10 mouse cellular contexts compared by ENCODE assay signal in genomic region chr13:25115429-25115881, GRCm38 (mm10). TPM values are rescaled to one million over a fixed set of nuclear protein-coding genes. Genes with fewer than 3 reads are reported as not detected.
DNase-seq lines count a peak whose midpoint lies in the region; ATAC-seq and TF ChIP-seq lines count a peak whose summit lies in the region.
"Had no signal": no experiment of that assay in that cellular context is flagged by ENCODE, and none has a peak within 500 bp of the region (broad histone marks: within the 10 kb centered on the region; RNA-seq: fewer than 3 reads in every experiment).

No protein-coding gene starts in this region.

- H3K9ac ChIP-seq in heart, adult 2 months (ENCODE audit: low read depth, low read length) = peak overlapping the region; percentile 73
- H3K9ac ChIP-seq in midbrain, embryonic 12.5 days (replicated peaks) = no peak overlapping the region; the same call in 1 of the 2 replicates
- peak overlapping the region; percentile 68 for H3K9ac ChIP-seq in stomach, embryonic 16.5 days (ENCODE audit: low read length)

- no peak for TF ChIP-seq EP300 in heart, adult 2 months (IDR thresholded peaks at IDR 0.05; ENCODE audit: insufficient read depth, low read depth, low read length)

- DNase-seq in gastrocnemius, adult 18-20 months (ENCODE audit: low spot score) = peak; percentile 11
- DNase-seq in gastrocnemius, adult 8-10 months (ENCODE audit: low spot score in 2 of 2) = no peak
- peak; percentile 23 to 36 for DNase-seq in cerebellum, postnatal 36 days
- peak; percentile 14 to 27 for DNase-seq in heart, adult 2 months
- DNase-seq in kidney, adult 2 months = peak; percentile 94
- DNase-seq in left cerebral cortex, postnatal 36 days (ENCODE audit: low spot score in 2 of 2) = peak; percentile 72 to 81

- peak overlapping the region; percentile 20 for H3K27ac ChIP-seq in heart, adult 2 months
- H3K27ac ChIP-seq in kidney, adult 2 months (ENCODE audit: insufficient read depth, low read depth, low read length) = no peak overlapping the region
- no peak overlapping the region for H3K27ac ChIP-seq in midbrain, embryonic 12.5 days (replicated peaks)
- H3K27ac ChIP-seq in stomach, embryonic 16.5 days (ENCODE audit: low read length) = no peak overlapping the region
- H3K27ac ChIP-seq: macrophage had no signal

- H3K4me1 ChIP-seq in heart, adult 2 months (ENCODE audit: control insufficient read depth, insufficient read depth, low read length) = peaks cover 2% of the 10 kb centered on the region; the same call in 1 of the 2 replicates
- H3K4me1 ChIP-seq in kidney, adult 2 months (ENCODE audit: control insufficient read depth, insufficient read depth, low read length) = no peaks in the 10 kb centered on the region
- H3K4me1 ChIP-seq in midbrain, embryonic 12.5 days = peaks cover 5% of the 10 kb centered on the region
- no peaks in the 10 kb centered on the region for H3K4me1 ChIP-seq in stomach, embryonic 16.5 days (ENCODE audit: control insufficient read depth, insufficient read depth, low read length)

- no peaks in the 10 kb centered on the region for H3K27me3 ChIP-seq in heart, adult 2 months (ENCODE audit: control insufficient read depth, insufficient read depth, low read length)
- H3K27me3 ChIP-seq in kidney, adult 2 months (replicated peaks; ENCODE audit: control insufficient read depth, insufficient read depth, low read length) = no peaks in the 10 kb centered on the region
- H3K27me3 ChIP-seq in midbrain, embryonic 12.5 days = no peaks in the 10 kb centered on the region; the same call in 1 of the 2 replicates
- H3K27me3 ChIP-seq in stomach, embryonic 16.5 days (ENCODE audit: control insufficient read depth, insufficient read depth, low read length) = no peaks in the 10 kb centered on the region

- no peak for TF ChIP-seq CTCF in heart, adult 2 months (IDR thresholded peaks at IDR 0.05)
- TF ChIP-seq CTCF in kidney, adult 2 months (conservative IDR thresholded peaks at IDR 0.05; ENCODE audit: insufficient read depth, insufficient read length, low read depth, low read length) = no peak

- 23% methylated on average over 12 of the region's 12 CpGs for WGBS in heart, adult 2 months
- WGBS in kidney, adult 2 months = 13% methylated on average over 12 of the region's 12 CpGs
- 37% methylated on average over 12 of the region's 12 CpGs for WGBS in midbrain, embryonic 12.5 days
- 28% methylated on average over 12 of the region's 12 CpGs for WGBS in stomach, embryonic 16.5 days

- H3K79me2 ChIP-seq in heart, adult 2 months (replicated peaks; ENCODE audit: control insufficient read depth, insufficient read depth, low read length) = no peaks in the 10 kb centered on the region

- peak overlapping the region; percentile 61 for H3K4me2 ChIP-seq in midbrain, embryonic 12.5 days (replicated peaks)
- peak overlapping the region; percentile 82 for H3K4me2 ChIP-seq in stomach, embryonic 16.5 days (ENCODE audit: low read depth, low read length)

- intact Hi-C loops in heart, adult 2 months (cut with DNase I) = no loop called here
- intact Hi-C loops in left cerebral cortex, postnatal 36 days (cut with DNase I) = no loop called here

- peak; percentile 85 for ATAC-seq in midbrain, embryonic 12.5 days (ENCODE audit: low FRiP score, low read depth)
- peak; percentile 64; the same call in 1 of the 2 replicates for ATAC-seq in stomach, embryonic 16.5 days (ENCODE audit: insufficient read depth, low FRiP score)

- H3K4me3 ChIP-seq in heart, adult 2 months = peak overlapping the region; percentile 41
- H3K4me3 ChIP-seq in kidney, adult 2 months (ENCODE audit: insufficient read depth, low read depth, low read length) = peak overlapping the region; percentile 25; the same call in 1 of the 2 replicates
- peak overlapping the region; percentile 36 for H3K4me3 ChIP-seq in midbrain, embryonic 12.5 days
- peak overlapping the region; percentile 53 for H3K4me3 ChIP-seq in stomach, embryonic 16.5 days (replicated peaks; ENCODE audit: low read length)

- no peak for TF ChIP-seq POLR2A in heart, adult 2 months (IDR thresholded peaks at IDR 0.05; ENCODE audit: insufficient read depth, low read depth, low read length)
- no peak for TF ChIP-seq POLR2A in kidney, adult 2 months (IDR thresholded peaks at IDR 0.05; ENCODE audit: low read depth, low read length)

- no peaks in the 10 kb centered on the region for H3K36me3 ChIP-seq in heart, adult 2 months (ENCODE audit: control insufficient read depth, insufficient read depth, low read length)
- no peaks in the 10 kb centered on the region for H3K36me3 ChIP-seq in kidney, adult 2 months (ENCODE audit: control insufficient read depth, insufficient read depth, low read length)
- no peaks in the 10 kb centered on the region for H3K36me3 ChIP-seq in midbrain, embryonic 12.5 days
- H3K36me3 ChIP-seq in stomach, embryonic 16.5 days (ENCODE audit: control insufficient read depth, insufficient read depth, low read length) = no peaks in the 10 kb centered on the region

- no peaks in the 10 kb centered on the region for H3K9me3 ChIP-seq in midbrain, embryonic 12.5 days
- H3K9me3 ChIP-seq in stomach, embryonic 16.5 days (replicated peaks; ENCODE audit: control insufficient read depth, low read length) = no peaks in the 10 kb centered on the region

RNA-seq across cellular contexts. Expression of gene Dcdc2a, which starts 59.7 kb away (rescaled TPM):
- under 1 TPM; 0.23 to 0.43 TPM for total RNA-seq in gastrocnemius, adult 18-20 months (2021)
- total RNA-seq in gastrocnemius, adult 8-10 months (2022) = 1 to 10 TPM in 1 of 4 experiments, under 1 TPM in 3; 0.15 to 1.2 (median 0.28) TPM
- total RNA-seq in heart, adult 2 months (2021) = not detected
- 0.12 TPM in 1 of 2 replicates, not detected in the other for polyA plus RNA-seq in heart, adult 2 months (2012; rRNA removed)
- polyA plus RNA-seq in kidney, adult 2 months (2012; rRNA removed) = 1.4 and 1.6 TPM in 2 replicates
- 1 to 10 TPM; 6.3 TPM for total RNA-seq in left cerebral cortex, postnatal 36 days (2021)
- 2.4 and 2.5 TPM in 2 replicates for polyA plus RNA-seq in midbrain, embryonic 12.5 days (2016; fragmentation: Nextera tagmentation; extraction: Ambion mirVana)
- 0.95 and 1.3 TPM in 2 replicates for polyA plus RNA-seq in stomach, embryonic 16.5 days (2015; fragmentation: Nextera tagmentation; extraction: Ambion mirVana)
- polyA plus RNA-seq: C2C12, macrophage had no signal

Comparison
In these comparisons a context has a peak if more than half of its experiments do, and no peak if none do; other contexts are left out.
1. DNase-seq: peak in gastrocnemius, adult 18-20 months (single experiment), cerebellum, postnatal 36 days (2 of 2), heart, adult 2 months (2 of 2), kidney, adult 2 months (single experiment) and left cerebral cortex, postnatal 36 days (2 of 2); none in gastrocnemius, adult 8-10 months (0 of 2).
2. Peak in every context shown above with its lines, with median percentiles within 50 percentile points of each other: H3K4me3 ChIP-seq.